Mouse (Mus musculus): ENCODE results near the gene Fam83g.

Fam83g gene

GRCm38 (mm10) chr11:61652686-61653447 lies 31.0 kb upstream of the Fam83g start, which contains the start of gene Grap:
Gene Grap (plus strand): TSS chr11:61653265.
- no peak for DNase-seq

- DNase-seq: no peak
Measured at GRCm38 (mm10) chr11:61653568-61653967, 30.3 kb upstream of the Fam83g start.

GRCm38 (mm10) chr11:61654786-61655311 lies 29.0 kb upstream of the Fam83g start:
- no peak for DNase-seq

GRCm38 (mm10) chr11:61655649-61656048 lies 28.2 kb upstream of the Fam83g start:
- DNase-seq: no peak

- DNase-seq: no peak
Measured at GRCm38 (mm10) chr11:61656148-61656850, 27.6 kb upstream of the Fam83g start.

GRCm38 (mm10) chr11:61657432-61657831 lies 26.5 kb upstream of the Fam83g start:
- no peak for DNase-seq

GRCm38 (mm10) chr11:61658360-61658922 lies 25.4 kb upstream of the Fam83g start:
- DNase-seq: no peak

GRCm38 (mm10) chr11:61659011-61659858 lies 24.7 kb upstream of the Fam83g start:
- peak; percentile 82 for DNase-seq

GRCm38 (mm10) chr11:61660001-61660400 lies 23.9 kb upstream of the Fam83g start:
- peak; percentile 64 for DNase-seq

- DNase-seq: no peak
Measured at GRCm38 (mm10) chr11:61660806-61661392, 23.0 kb upstream of the Fam83g start.

GRCm38 (mm10) chr11:61662189-61662588 lies 21.7 kb upstream of the Fam83g start:
- DNase-seq: no peak

- DNase-seq: no peak
Measured at GRCm38 (mm10) chr11:61665401-61665800, 18.5 kb upstream of the Fam83g start.

GRCm38 (mm10) chr11:61665991-61666799 lies 17.7 kb upstream of the Fam83g start:
- DNase-seq: peak; percentile 51

GRCm38 (mm10) chr11:61667248-61667647 lies 16.6 kb upstream of the Fam83g start:
- DNase-seq: no peak

GRCm38 (mm10) chr11:61667782-61668181 lies 16.1 kb upstream of the Fam83g start:
- no peak for DNase-seq

- no peak for DNase-seq
Measured at GRCm38 (mm10) chr11:61669492-61670490, 14.1 kb upstream of the Fam83g start.

- no peak for DNase-seq
Measured at GRCm38 (mm10) chr11:61671781-61672383, 12.0 kb upstream of the Fam83g start.

GRCm38 (mm10) chr11:61673686-61674085 lies 10.2 kb upstream of the Fam83g start:
- peak; percentile 64 for DNase-seq

GRCm38 (mm10) chr11:61674151-61674838 lies 9.6 kb upstream of the Fam83g start:
- no peak for DNase-seq

Measured in cerebellum, adult 9-11 months (tissue).